Mouse (Mus musculus) adrenal gland (tissue): ENCODE measurements around the gene Bcl7a.

ENCODE experiments used
- intact Hi-C: fragments of 180-260 bp; cut with DNase I; formaldehyde crosslinking; loops from one replicate; pipeline ENCODE4 v1.15.1; 2025

Bcl7a gene

DNA sequence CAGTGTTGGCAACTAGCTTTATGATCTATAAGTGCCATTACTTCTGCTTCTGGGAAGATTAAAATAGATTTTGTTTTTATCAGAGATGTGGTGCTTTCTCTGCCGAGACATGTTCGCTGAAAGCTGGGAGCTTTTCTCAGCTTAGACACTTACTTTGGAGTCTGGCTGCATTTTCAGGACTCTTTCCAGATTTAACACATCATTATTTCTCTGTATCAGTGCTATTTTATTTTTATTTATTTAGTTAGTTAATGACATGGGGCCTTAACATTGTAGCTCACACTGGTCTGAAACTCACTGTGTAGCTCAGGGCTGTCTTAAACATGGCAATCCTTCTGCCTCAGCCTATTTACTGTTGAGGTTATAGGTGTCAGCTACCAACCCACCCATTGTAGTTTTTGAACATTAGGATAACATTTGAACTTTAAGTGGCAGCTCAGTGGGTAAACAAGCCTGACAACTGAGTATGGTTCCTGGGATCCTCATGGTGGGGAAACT lies 70.3 kb downstream of the Bcl7a start:
- intact Hi-C loops: no loop called here

DNA sequence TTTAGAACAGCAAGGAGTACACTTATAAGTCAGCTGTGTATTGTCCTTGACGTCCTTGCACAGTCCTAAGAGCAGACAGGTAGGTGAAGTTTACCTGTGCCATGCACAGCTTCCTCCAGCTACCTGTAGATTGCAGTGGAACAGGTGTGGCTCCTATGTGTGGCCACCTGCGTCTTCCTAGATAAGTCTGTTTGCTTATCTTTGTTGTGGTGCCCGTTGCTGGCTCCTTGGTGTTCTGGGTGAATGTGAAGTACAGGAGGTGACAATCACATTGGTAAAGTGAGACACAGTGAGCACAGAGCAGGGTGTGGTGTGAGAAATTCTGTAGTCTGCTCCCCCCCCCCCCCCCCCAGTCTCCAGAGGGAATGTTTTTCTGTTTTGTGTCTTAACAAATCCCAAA lies 72.5 kb downstream of the Bcl7a start:
- intact Hi-C loops: no loop called here

DNA sequence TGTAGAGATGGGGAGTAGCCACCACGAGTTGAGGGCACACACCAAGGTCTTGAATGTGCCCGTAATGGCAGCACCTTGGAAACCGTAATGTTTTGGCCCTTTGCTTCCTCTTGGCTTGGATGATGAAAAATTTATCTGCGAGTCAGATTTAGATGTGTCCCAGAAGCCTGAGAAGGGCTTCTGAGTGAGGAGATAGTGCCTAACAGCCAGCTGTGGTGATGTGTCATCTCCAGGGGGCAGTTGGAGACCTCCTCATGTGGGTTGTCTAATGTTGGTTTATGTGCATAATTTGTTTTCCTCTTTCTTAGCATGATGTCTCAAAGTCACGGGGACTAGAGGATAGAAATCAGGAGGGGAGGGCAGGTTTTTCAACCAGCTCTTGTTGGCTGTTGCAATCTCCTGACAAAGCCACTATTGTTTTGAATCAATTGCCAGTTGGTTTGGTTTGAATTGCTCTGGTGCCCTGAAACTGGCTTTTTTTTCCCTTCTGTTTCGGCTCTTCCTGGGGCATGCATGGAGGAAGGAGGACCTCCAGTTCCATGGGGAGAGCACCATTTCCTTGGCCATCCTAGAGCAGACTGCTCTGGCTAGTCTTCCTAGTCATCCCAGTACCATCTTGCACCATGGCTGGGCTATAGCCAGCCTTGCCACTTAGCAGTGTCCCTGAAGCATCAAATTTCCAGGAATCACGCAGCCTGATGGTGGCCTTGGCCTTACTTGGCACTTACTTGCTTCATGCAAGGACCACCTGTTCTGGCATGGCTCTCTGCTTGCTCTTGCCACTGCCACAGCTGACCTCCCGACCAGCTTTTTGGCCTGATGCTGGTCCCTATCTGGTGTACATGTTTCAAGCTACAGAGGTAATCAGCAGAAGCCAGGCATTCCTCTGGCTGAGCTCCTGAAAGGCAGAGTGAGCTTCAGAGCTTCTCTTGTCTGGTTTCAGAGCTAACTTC lies 73.2 kb downstream of the Bcl7a start:
- intact Hi-C loops: no loop called here

DNA sequence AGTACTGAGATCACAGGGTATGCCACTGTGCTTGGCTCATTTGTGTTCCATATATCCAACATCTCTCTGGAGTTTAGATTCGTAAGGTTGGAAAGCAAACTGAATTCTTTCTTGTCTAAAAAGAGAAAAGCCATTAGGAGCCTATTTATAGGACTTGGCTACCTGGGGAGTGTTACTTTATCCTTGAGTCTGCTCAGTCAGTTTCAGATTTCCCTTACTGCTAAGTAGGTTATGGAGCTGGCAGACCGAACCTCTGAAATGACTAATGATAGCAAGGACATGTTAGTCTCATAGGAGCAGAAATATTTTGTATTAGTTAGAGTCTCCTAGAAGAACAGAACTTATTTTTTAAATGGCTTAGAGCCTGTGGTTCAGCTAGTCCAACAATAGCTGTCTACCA lies 80.3 kb downstream of the Bcl7a start:
- intact Hi-C loops: no loop called here
